Mouse (Mus musculus) liver, adult 2 months (tissue): ENCODE measurements around the gene Mob4.

Experiments used
- CTCF ChIP-seq: fragments of 200-500 bp; IDR thresholded peaks from 2 replicates; pipeline ENCODE4 v1.5.1; 2011; ENCODE audit warnings: low read depth, low read length, control low read depth
- POLR2A ChIP-seq: fragments of 200-500 bp; IDR thresholded peaks from 2 replicates; pipeline ENCODE4 v1.6.1; 2011; ENCODE audit warnings: low read length, control low read depth; ENCODE audit not compliant: insufficient read depth; ENCODE audit errors: extremely low read depth

DNA sequence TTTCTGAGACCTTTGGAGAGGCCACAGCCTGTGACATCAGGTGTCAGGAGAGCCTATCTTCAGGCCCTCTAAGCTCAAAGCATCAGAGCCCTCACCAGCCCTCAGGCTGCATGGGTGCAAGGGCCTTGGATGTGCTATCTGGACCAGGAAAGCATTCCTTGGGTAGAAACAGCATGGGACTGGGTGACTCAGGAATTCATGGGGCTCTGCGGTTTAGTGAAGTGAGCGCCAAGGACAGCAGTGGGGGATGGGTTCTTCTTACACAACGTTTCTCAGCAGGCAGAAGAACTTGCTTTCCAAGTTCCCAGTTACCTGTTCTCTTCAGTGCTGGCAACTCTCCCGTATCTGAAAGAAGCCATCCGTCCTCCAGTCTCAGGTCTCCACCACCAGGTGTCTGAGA is 33.0 kb downstream of the Mob4 start:
- no peak for TF ChIP-seq CTCF
- TF ChIP-seq POLR2A: no peak
